Mouse (Mus musculus): ENCODE measurements at regions not wholly inside any gene's neighbourhood (a gene's known extent, or its start where the extent isn't known, plus 50 kb on each side); places are given as distances from the start of the nearest gene placed in this dataset.

GRCm38 (mm10) chr13:57282816-57283215 is 387.0 kb upstream of the Trpc7 start:
- Histone ChIP-seq H3K27ac (ENCODE audit: control insufficient read depth, insufficient read depth, low read depth, low read length) (no peak overlapping the region), H3K27me3 (ENCODE audit: control insufficient read depth, insufficient read depth, low read length) (no peaks in the 10 kb centered on the region), H3K36me3 (ENCODE audit: control insufficient read depth, insufficient read depth, low read length) (no peaks in the 10 kb centered on the region), H3K4me1 (ENCODE audit: control insufficient read depth, insufficient read depth, low read length) (peaks cover 8% of the 10 kb centered on the region), H3K4me3 (ENCODE audit: control insufficient read depth, low read depth, low read length) (peak overlapping the region; percentile 84)
- TF ChIP-seq CTCF (IDR thresholded peaks at IDR 0.05; ENCODE audit: control insufficient read depth, insufficient read depth, insufficient replicate concordance, low read depth, low read length), result no peak
- TF ChIP-seq POLR2A (IDR thresholded peaks at IDR 0.05; ENCODE audit: control insufficient read depth, low read depth, low read length), result no peak

- Histone ChIP-seq H3K4me1 (ENCODE audit: control insufficient read depth, insufficient read depth, low read length) (peaks cover 8% of the 10 kb centered on the region), H3K27ac (ENCODE audit: control insufficient read depth, insufficient read depth, low read depth, low read length) (no peak overlapping the region)
- TF ChIP-seq CTCF (IDR thresholded peaks at IDR 0.05; ENCODE audit: control insufficient read depth, insufficient read depth, insufficient replicate concordance, low read depth, low read length), result no peak
- peak; percentile 66; the same call in 1 of the 2 replicates for TF ChIP-seq POLR2A (IDR thresholded peaks at IDR 0.05; ENCODE audit: control insufficient read depth, low read depth, low read length)
Observed at GRCm38 (mm10) chr13:57281941-57282710, 386.3 kb upstream of the Trpc7 start.

GRCm38 (mm10) chr13:57281504-57281903 is 385.7 kb upstream of the Trpc7 start:
- H3K27me3 ChIP-seq (ENCODE audit: control insufficient read depth, insufficient read depth, low read length), result no peaks in the 10 kb centered on the region
- TF ChIP-seq POLR2A (IDR thresholded peaks at IDR 0.05; ENCODE audit: control insufficient read depth, low read depth, low read length) (no peak), CTCF (IDR thresholded peaks at IDR 0.05; ENCODE audit: control insufficient read depth, insufficient read depth, insufficient replicate concordance, low read depth, low read length) (peak; percentile 24; the same call in 1 of the 2 replicates)
- no peak overlapping the region for H3K27ac ChIP-seq (ENCODE audit: control insufficient read depth, insufficient read depth, low read depth, low read length)
- H3K4me3 ChIP-seq (ENCODE audit: control insufficient read depth, low read depth, low read length), result peak overlapping the region; percentile 84; the same call in 1 of the 2 replicates
- peaks cover 8% of the 10 kb centered on the region for H3K4me1 ChIP-seq (ENCODE audit: control insufficient read depth, insufficient read depth, low read length)
- no peaks in the 10 kb centered on the region for H3K36me3 ChIP-seq (ENCODE audit: control insufficient read depth, insufficient read depth, low read length)

More at GRCm38 (mm10) chr13:57281941-57282710, 386.3 kb upstream of the Trpc7 start:
- H3K36me3 ChIP-seq (ENCODE audit: control insufficient read depth, insufficient read depth, low read length), result no peaks in the 10 kb centered on the region
- H3K4me3 ChIP-seq (ENCODE audit: control insufficient read depth, low read depth, low read length), result peak overlapping the region; percentile 84
- H3K27me3 ChIP-seq (ENCODE audit: control insufficient read depth, insufficient read depth, low read length), result no peaks in the 10 kb centered on the region

- Histone ChIP-seq H3K36me3 (ENCODE audit: control insufficient read depth, insufficient read depth, low read length) (no peaks in the 10 kb centered on the region), H3K27me3 (ENCODE audit: control insufficient read depth, insufficient read depth, low read length) (no peaks in the 10 kb centered on the region), H3K4me3 (ENCODE audit: control insufficient read depth, low read depth, low read length) (peak overlapping the region; percentile 70), H3K27ac (ENCODE audit: control insufficient read depth, insufficient read depth, low read depth, low read length) (no peak overlapping the region), H3K4me1 (ENCODE audit: control insufficient read depth, insufficient read depth, low read length) (peaks cover 8% of the 10 kb centered on the region)
- TF ChIP-seq CTCF (IDR thresholded peaks at IDR 0.05; ENCODE audit: control insufficient read depth, insufficient read depth, insufficient replicate concordance, low read depth, low read length), result no peak
- TF ChIP-seq POLR2A (IDR thresholded peaks at IDR 0.05; ENCODE audit: control insufficient read depth, low read depth, low read length), result no peak
Observed at GRCm38 (mm10) chr13:57278580-57278979, 382.8 kb upstream of the Trpc7 start.

- H3K4me3 ChIP-seq (ENCODE audit: control insufficient read depth, low read depth, low read length), result peak overlapping the region; percentile 58
- H3K4me1 ChIP-seq (ENCODE audit: control insufficient read depth, insufficient read depth, low read length), result peaks cover 2% of the 10 kb centered on the region
- no peak overlapping the region for H3K27ac ChIP-seq (ENCODE audit: control insufficient read depth, insufficient read depth, low read depth, low read length)
- H3K27me3 ChIP-seq (ENCODE audit: control insufficient read depth, insufficient read depth, low read length), result no peaks in the 10 kb centered on the region
- H3K36me3 ChIP-seq (ENCODE audit: control insufficient read depth, insufficient read depth, low read length), result no peaks in the 10 kb centered on the region
- no peak; the same call in 1 of the 2 replicates for TF ChIP-seq POLR2A (IDR thresholded peaks at IDR 0.05; ENCODE audit: control insufficient read depth, low read depth, low read length)
- TF ChIP-seq CTCF (IDR thresholded peaks at IDR 0.05; ENCODE audit: control insufficient read depth, insufficient read depth, insufficient replicate concordance, low read depth, low read length), result no peak
Observed at GRCm38 (mm10) chr13:57277076-57277475, 381.3 kb upstream of the Trpc7 start.

- Histone ChIP-seq H3K36me3 (ENCODE audit: control insufficient read depth, insufficient read depth, low read length) (no peaks in the 10 kb centered on the region), H3K4me3 (ENCODE audit: control insufficient read depth, low read depth, low read length) (no peak overlapping the region), H3K4me1 (ENCODE audit: control insufficient read depth, insufficient read depth, low read length) (no peaks in the 10 kb centered on the region), H3K27ac (ENCODE audit: control insufficient read depth, insufficient read depth, low read depth, low read length) (no peak overlapping the region), H3K27me3 (ENCODE audit: control insufficient read depth, insufficient read depth, low read length) (no peaks in the 10 kb centered on the region)
- no peak for TF ChIP-seq CTCF (IDR thresholded peaks at IDR 0.05; ENCODE audit: control insufficient read depth, insufficient read depth, insufficient replicate concordance, low read depth, low read length)
- TF ChIP-seq POLR2A (IDR thresholded peaks at IDR 0.05; ENCODE audit: control insufficient read depth, low read depth, low read length), result no peak
Observed at GRCm38 (mm10) chr13:57275871-57276270, 380.1 kb upstream of the Trpc7 start.

- H3K4me1 ChIP-seq (ENCODE audit: control insufficient read depth, insufficient read depth, low read length), result no peaks in the 10 kb centered on the region
- no peak overlapping the region for H3K27ac ChIP-seq (ENCODE audit: control insufficient read depth, insufficient read depth, low read depth, low read length)
- TF ChIP-seq POLR2A (IDR thresholded peaks at IDR 0.05; ENCODE audit: control insufficient read depth, low read depth, low read length), result no peak
- no peak for TF ChIP-seq CTCF (IDR thresholded peaks at IDR 0.05; ENCODE audit: control insufficient read depth, insufficient read depth, insufficient replicate concordance, low read depth, low read length)
- no peaks in the 10 kb centered on the region for H3K27me3 ChIP-seq (ENCODE audit: control insufficient read depth, insufficient read depth, low read length)
- H3K36me3 ChIP-seq (ENCODE audit: control insufficient read depth, insufficient read depth, low read length), result no peaks in the 10 kb centered on the region
- H3K4me3 ChIP-seq (ENCODE audit: control insufficient read depth, low read depth, low read length), result no peak overlapping the region
Observed at GRCm38 (mm10) chr13:57273593-57273992, 377.8 kb upstream of the Trpc7 start.
